Mouse (Mus musculus) erythroblast, embryonic 14.5 days (primary cell): ENCODE measurements around the gene Hoxb7. TPM values are rescaled to one million over a fixed set of nuclear protein-coding genes. Genes with fewer than 3 reads are reported as not detected.

Experiments
- H3K27me3 ChIP-seq: 2 replicates; pipeline ENCODE4 v1.6.1; 2012; ENCODE audit warnings: inconsistent platforms; ENCODE audit not compliant: control insufficient read depth
- H3K36me3 ChIP-seq: 2 replicates; pipeline ENCODE4 v1.6.1; 2012; ENCODE audit warnings: mild to moderate bottlenecking, inconsistent platforms; ENCODE audit not compliant: control insufficient read depth
- H3K4me1 ChIP-seq: 2 replicates; pipeline ENCODE4 v1.6.1; 2012; ENCODE audit warnings: inconsistent platforms; ENCODE audit not compliant: control insufficient read depth
- H3K4me3 ChIP-seq: replicated peaks from 2 replicates; pipeline ENCODE3; 2012; ENCODE audit warnings: moderate library complexity, mild to moderate bottlenecking, inconsistent platforms
- H3K9me3 ChIP-seq: 2 replicates; pipeline ENCODE4 v1.6.1; 2012; ENCODE audit warnings: low read length, inconsistent platforms, mixed read lengths; ENCODE audit not compliant: control insufficient read depth
- GATA1 ChIP-seq: IDR thresholded peaks from 2 replicates; pipeline ENCODE4 v1.6.1; 2012; ENCODE audit warnings: low read length, inconsistent platforms, mixed read lengths
- TAL1 ChIP-seq: IDR thresholded peaks from 3 replicates; pipeline ENCODE4 v1.6.1; 2012; ENCODE audit warnings: low read length, inconsistent platforms, mixed read lengths
- polyA plus RNA-seq: library from polyadenylated mRNA; stranded (reverse); fragments of >175 nt; gene quantifications from 2 replicates; pipeline ENCODE4 v1.2.3, GENCODE M21; 2012

Hoxb7 gene
- polyA plus RNA-seq, 1 experiment, result not detected

GRCm38 (mm10) chr11:96328605-96329004 lies 42.2 kb downstream of the Hoxb7 start:
- Histone ChIP-seq H3K36me3 (no peaks in the 10 kb centered on the region), H3K4me1 (no peaks in the 10 kb centered on the region), H3K9me3 (no peaks in the 10 kb centered on the region), H3K27me3 (peaks cover 96% of the 10 kb centered on the region), H3K4me3 (no peak overlapping the region)
- TF ChIP-seq GATA1 (no peak), TAL1 (no peak)

- no peaks in the 10 kb centered on the region for H3K4me1 ChIP-seq
- H3K27me3 ChIP-seq, result peaks cover 96% of the 10 kb centered on the region
- no peak for TF ChIP-seq GATA1
- TF ChIP-seq TAL1, result no peak
- no peak overlapping the region for H3K4me3 ChIP-seq
- no peaks in the 10 kb centered on the region for H3K9me3 ChIP-seq
- no peaks in the 10 kb centered on the region for H3K36me3 ChIP-seq
Observed at GRCm38 (mm10) chr11:96332105-96332504, 45.7 kb downstream of the Hoxb7 start.

- H3K4me1 ChIP-seq, result no peaks in the 10 kb centered on the region
- TF ChIP-seq GATA1 (no peak), TAL1 (no peak)
- peaks cover 96% of the 10 kb centered on the region for H3K27me3 ChIP-seq
- H3K9me3 ChIP-seq, result no peaks in the 10 kb centered on the region
- H3K4me3 ChIP-seq, result no peak overlapping the region
- H3K36me3 ChIP-seq, result no peaks in the 10 kb centered on the region
Observed at GRCm38 (mm10) chr11:96332618-96333032, 46.2 kb downstream of the Hoxb7 start.

GRCm38 (mm10) chr11:96333241-96334001 lies 47.0 kb downstream of the Hoxb7 start:
- no peak for TF ChIP-seq TAL1
- no peak for TF ChIP-seq GATA1
- Histone ChIP-seq H3K4me1 (no peaks in the 10 kb centered on the region), H3K36me3 (no peaks in the 10 kb centered on the region), H3K9me3 (no peaks in the 10 kb centered on the region), H3K27me3 (peaks cover 96% of the 10 kb centered on the region), H3K4me3 (no peak overlapping the region)

DNA sequence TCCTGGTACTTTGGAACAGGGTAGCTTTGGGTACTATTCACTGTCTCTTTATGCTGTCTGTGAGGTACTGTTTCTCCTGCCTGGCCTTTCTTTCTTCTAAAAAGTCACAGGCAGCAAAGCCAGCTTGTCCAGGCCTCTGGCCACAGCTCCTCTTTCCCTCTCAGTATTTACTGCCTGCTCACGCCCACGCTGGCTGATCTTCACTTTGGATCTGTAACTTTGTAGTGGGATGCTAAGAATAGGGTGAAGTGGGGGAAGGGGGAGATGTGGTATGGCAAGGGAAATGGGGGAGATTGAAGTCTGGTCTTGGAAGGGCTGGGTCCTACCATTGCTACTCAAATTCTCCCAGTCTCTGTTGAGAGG lies 47.6 kb downstream of the Hoxb7 start:
- no peaks in the 10 kb centered on the region for H3K4me1 ChIP-seq
- H3K4me3 ChIP-seq, result no peak overlapping the region
- TF ChIP-seq GATA1 (no peak), TAL1 (no peak)
- no peaks in the 10 kb centered on the region for H3K9me3 ChIP-seq
- no peaks in the 10 kb centered on the region for H3K36me3 ChIP-seq
- H3K27me3 ChIP-seq, result peaks cover 96% of the 10 kb centered on the region

GRCm38 (mm10) chr11:96334998-96335397 lies 48.6 kb downstream of the Hoxb7 start:
- no peak overlapping the region for H3K4me3 ChIP-seq
- TF ChIP-seq GATA1 (no peak), TAL1 (no peak)
- H3K4me1 ChIP-seq, result no peaks in the 10 kb centered on the region
- peaks cover 98% of the 10 kb centered on the region for H3K27me3 ChIP-seq
- no peaks in the 10 kb centered on the region for H3K36me3 ChIP-seq
- H3K9me3 ChIP-seq, result no peaks in the 10 kb centered on the region

DNA sequence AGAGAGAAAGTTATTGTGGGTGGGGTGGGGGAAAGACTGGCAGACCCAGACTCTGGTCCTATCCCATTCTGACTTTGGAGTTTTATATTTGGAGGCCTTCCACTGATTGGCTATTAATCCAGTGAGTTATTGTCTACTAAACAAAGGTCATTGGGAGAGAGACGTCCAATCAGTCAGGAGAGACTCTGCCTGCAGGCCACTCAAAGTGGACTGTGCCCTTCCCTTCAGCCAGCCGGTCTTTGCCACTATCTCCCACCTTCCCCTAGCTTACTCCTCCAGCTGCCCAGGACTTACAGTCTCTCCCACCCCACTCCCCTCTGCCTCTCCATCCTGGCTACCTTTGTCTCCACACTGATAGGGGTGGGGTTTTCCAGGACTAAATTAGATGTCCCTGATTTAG lies 50.2 kb downstream of the Hoxb7 start:
- H3K36me3 ChIP-seq, result no peaks in the 10 kb centered on the region
- H3K4me1 ChIP-seq, result no peaks in the 10 kb centered on the region
- no peak overlapping the region for H3K4me3 ChIP-seq
- H3K27me3 ChIP-seq, result peaks cover 99% of the 10 kb centered on the region
- no peaks in the 10 kb centered on the region for H3K9me3 ChIP-seq
- no peak for TF ChIP-seq GATA1
- TF ChIP-seq TAL1, result no peak

- H3K27me3 ChIP-seq, result peaks cover 99% of the 10 kb centered on the region
- H3K9me3 ChIP-seq, result no peaks in the 10 kb centered on the region
- no peaks in the 10 kb centered on the region for H3K4me1 ChIP-seq
- TF ChIP-seq TAL1 (no peak), GATA1 (no peak)
- no peak overlapping the region for H3K4me3 ChIP-seq
- no peaks in the 10 kb centered on the region for H3K36me3 ChIP-seq
Observed at GRCm38 (mm10) chr11:96337026-96337425, 50.6 kb downstream of the Hoxb7 start.

DNA sequence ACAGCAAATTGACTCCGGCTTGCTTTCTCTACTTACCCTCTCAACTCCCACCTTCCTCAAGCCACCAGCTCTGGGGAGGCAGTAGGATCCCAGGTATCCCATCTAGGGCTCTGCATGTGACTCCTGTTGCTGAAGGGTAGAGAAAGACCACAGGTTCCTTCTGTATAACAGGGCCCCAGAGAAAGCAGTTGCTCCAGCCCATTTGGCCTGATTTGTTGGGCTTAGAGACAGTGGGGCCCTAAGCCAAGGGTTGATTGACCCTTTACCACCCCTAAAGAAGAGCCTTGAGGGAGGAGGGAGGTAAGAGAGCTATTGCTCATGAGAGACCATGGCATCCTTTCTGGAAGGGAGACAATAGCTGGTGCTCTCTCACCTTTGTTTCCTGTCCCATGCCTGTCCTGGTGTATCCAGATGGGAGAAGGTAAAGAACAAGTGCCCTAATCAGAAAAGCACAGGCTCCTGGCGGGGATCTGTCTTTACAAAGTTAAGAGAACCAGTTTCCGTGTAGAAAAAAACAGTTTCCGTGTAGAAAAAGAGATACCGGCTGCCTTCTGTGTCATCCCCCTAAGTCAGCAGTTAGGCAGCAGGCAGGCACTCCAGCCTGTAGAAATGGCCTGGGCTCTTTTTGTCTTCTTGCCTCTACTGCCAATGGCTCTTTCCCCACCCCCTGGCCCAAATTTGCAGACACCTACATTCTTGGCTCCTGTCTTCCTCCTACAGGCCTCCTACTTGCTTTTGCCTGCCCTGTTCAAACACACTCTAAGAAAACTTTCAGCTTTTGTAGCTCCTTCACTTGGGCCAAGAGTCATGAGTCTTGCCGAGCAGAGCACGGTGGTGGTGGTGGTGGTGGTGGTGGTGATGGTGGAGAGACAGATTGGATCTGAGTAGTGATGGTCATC lies 52.8 kb downstream of the Hoxb7 start:
- no peaks in the 10 kb centered on the region for H3K4me1 ChIP-seq
- no peaks in the 10 kb centered on the region for H3K36me3 ChIP-seq
- peaks cover 99% of the 10 kb centered on the region for H3K27me3 ChIP-seq
- no peak for TF ChIP-seq GATA1
- TF ChIP-seq TAL1, result no peak
- H3K4me3 ChIP-seq, result no peak overlapping the region
- H3K9me3 ChIP-seq, result no peaks in the 10 kb centered on the region

Other genes starting within 250 kb of the Hoxb7 start
- gene Ube2z, start 221.2 kb upstream of the Hoxb7 start, polyA plus RNA-seq, result 1.1 and 1.5 TPM in 2 replicates
- 12.4 and 31.7 TPM in 2 replicates for gene Atp5g1, start 211.0 kb upstream of the Hoxb7 start, polyA plus RNA-seq
- 0.02 TPM in 1 of 2 replicates, not detected in the other for gene Calcoco2, start 174.7 kb upstream of the Hoxb7 start, polyA plus RNA-seq
- gene Ttll6, start 152.8 kb upstream of the Hoxb7 start, polyA plus RNA-seq, result not detected in 2 replicates
- gene Hoxb13, start 92.3 kb upstream of the Hoxb7 start, polyA plus RNA-seq, result 0.02 TPM in 2 replicates
- gene Hoxb9, start 15.2 kb upstream of the Hoxb7 start, polyA plus RNA-seq, result 0.01 TPM in 1 of 2 replicates, not detected in the other
- gene Hoxb8, start 4.7 kb upstream of the Hoxb7 start, polyA plus RNA-seq, result not detected in 2 replicates
- gene Hoxb6, start 5.9 kb downstream of the Hoxb7 start, polyA plus RNA-seq, result not detected in 2 replicates
- gene Hoxb5, start 16.7 kb downstream of the Hoxb7 start, polyA plus RNA-seq, result 0.02 TPM in 1 of 2 replicates, not detected in the other
- not detected in 2 replicates for gene Hoxb4, start 31.6 kb downstream of the Hoxb7 start, polyA plus RNA-seq
- gene Hoxb3, start 36.7 kb downstream of the Hoxb7 start, polyA plus RNA-seq, result 0.01 TPM in 1 of 2 replicates, not detected in the other
- gene Hoxb2, start 63.9 kb downstream of the Hoxb7 start, polyA plus RNA-seq, result not detected in 2 replicates
- gene Hoxb1, start 79.1 kb downstream of the Hoxb7 start, polyA plus RNA-seq, result not detected in 2 replicates
- gene Skap1, start 178.0 kb downstream of the Hoxb7 start, polyA plus RNA-seq, result 0.08 TPM in 1 of 2 replicates, not detected in the other